Mouse (Mus musculus) WW6 (cell line): ENCODE measurements around the gene Gng12.

ENCODE experiments used
- DNase-seq: peaks from one replicate; pipeline ENCODE4 v3.0.0-alpha.2; 2013; ENCODE audit warnings: low read depth, low spot score

Gng12 gene

DNA sequence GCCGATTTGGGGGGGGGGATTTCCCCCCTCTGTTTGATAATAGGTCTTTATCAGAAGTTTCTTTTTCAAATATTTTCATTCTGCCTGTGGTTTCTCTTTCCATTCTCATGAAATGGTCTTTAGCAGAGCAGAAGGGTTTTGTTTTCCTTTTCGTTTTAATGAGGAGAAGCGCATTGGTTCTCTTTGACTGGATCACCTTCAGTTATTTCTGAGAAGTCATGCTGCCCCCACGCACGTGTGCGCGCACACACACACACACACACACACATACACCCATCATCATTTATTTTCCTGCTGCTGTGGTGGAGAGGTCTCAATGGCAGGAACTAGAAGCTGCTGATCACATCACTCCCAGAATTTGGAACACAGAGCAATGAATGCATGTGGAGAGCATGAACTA is 20.8 kb downstream of the Gng12 start:
- no peak for DNase-seq

DNA sequence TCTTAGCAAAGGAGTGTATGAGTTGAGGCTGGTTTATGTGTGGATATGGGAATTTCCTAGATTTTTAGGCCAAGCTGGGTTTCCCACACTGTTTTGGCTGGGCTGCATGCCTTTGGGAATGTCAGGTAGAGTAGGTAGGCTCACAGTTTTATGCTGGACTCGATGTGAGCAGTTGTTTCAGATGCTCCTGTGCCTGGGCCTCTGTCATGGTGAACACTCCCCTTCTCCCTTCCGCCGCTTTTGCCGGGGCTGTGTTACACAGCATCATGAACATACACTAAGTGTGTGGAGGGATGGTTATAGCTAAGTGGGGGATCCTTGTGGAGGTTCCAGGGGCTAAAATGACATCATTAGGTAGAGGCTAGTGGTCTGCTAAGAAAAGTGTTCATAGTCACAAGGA is 24.6 kb downstream of the Gng12 start:
- DNase-seq, result no peak

DNA sequence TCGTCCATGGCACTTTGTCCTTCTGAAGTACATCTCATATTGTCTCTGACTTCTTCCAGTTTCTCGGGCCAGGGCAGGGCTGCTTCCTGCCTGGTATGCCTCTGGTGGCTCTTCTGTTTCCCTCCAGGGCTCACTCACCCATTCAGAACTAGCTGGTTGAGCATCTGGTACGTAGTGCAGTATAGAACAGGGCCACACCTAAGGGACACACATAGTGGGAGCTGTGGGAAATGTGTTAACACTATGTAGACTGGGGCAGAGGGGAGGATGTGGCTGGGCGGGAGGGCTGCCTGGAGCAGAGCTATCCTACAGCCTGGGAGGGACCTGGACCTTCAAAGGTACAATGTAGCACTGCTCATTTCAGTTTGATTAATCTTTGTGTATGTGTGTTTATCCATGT is 25.6 kb downstream of the Gng12 start:
- DNase-seq, result no peak

DNA sequence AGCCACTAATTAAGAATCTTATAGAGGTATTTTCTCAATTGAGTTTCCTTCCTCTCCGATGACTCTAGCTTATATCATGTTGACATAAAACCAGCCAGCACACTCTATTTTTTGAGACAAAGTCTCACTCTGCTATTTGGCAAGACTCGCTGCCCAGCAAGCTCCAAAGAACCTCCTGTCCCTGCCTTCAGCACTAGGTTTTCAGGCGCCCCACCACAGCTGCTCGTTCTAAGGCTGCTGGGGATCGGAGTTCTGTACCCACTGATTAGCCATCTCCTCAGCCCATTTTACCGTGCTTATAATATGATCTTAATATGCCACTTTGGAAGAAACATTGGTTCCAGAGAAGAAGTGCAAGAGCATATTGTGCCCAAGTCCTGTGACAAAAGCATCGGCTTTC is 26.3 kb downstream of the Gng12 start:
- DNase-seq, result no peak

DNA sequence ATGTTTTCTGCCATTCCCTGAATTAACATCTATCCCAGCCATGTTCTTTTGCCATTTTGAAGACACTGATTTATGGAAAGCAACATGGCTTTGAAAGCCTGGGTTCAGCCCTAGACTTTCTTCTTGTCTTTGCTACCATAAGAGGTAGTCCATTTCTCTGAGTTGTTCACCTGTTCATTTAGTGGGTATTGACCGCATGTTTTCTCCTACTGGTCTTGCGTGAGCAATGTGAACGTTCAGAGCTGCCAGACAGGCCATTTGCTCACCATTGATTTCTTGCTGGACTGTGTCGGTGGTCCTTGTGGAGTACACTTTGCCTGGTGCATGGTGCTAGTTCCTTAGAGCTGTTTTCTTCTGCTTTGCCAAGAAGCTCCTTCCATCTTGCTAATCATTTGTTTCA is 27.7 kb downstream of the Gng12 start:
- no peak for DNase-seq

DNA sequence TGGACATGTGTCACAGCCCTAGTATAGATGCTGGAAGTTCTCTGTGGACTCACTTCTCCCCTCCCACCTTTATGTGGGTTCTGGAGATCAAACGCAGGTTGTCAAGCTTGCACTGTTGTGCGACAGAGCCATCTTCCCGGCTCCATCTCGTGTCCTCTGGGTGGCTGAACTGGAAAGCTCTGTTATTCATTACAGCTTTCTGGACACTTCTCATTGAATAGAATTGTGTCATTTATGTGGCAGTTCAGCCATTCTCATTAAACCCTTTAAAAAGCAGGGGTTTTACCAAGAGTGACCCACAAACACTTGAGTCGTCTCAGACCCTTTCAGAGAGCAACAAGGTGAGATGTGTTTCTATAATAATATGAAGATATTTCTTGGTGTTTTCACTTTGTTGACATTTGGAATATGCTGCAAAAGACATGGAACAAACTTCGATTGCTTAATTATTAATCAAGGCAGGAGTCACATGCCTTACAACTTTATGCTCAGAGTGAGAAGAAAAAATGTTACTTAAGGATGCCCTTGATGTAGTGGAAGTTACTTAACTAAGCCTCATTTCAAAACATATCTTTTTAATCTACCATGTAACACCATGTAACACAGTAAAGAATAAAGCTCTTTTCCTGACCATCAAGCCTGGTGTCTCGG is 28.2 kb downstream of the Gng12 start:
- no peak for DNase-seq

DNA sequence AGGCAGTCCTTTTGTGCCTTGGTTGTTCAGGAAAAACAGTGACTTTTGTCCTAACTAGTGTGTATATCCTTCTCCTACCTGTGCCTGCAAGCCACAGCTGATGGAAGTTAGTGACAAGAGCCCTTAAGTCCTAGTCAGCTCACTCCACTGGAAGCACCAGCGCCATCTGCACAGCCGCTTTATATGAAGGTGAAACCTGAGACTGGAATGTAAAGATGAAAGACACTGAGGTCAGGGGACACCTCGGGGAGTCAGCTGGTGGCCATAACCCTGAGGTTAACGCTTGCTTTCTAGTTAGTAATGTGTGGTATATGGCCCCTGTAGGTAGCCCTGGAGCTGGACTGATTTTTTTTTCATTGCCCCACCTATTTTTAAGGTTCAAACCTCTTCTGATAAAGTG is 30.1 kb downstream of the Gng12 start:
- no peak for DNase-seq

DNA sequence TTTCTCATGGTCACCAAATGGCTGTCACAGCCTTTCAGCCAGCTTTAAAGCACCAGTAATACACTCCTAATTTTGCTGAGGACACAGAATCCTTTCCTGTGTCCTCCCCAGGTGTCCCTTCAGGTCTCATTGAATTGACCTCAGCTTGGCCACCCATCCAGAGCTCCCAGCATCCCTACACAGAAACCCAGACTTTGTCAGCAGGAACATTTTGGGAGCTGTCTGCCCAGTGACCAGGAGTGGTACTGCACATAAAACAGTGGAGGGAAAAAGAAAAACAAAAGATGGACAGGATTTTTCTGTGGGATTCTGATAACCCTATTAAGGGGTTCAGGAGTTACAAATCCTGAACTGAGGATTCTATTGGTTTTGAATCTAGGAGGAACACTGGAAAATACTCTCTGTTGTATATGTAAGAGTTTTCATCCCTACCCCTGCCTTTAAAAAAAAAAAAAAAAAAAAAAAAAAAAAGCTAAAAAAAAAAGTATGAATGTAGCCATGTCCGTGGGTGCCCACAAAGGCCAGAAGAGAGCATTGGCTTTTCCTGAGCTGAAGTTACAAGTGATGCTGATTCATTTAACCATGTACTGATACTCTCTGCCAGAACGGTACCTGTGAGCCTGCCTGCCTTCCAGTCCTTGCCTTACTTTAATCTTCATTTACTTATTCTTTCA is 32.9 kb downstream of the Gng12 start:
- no peak for DNase-seq

DNA sequence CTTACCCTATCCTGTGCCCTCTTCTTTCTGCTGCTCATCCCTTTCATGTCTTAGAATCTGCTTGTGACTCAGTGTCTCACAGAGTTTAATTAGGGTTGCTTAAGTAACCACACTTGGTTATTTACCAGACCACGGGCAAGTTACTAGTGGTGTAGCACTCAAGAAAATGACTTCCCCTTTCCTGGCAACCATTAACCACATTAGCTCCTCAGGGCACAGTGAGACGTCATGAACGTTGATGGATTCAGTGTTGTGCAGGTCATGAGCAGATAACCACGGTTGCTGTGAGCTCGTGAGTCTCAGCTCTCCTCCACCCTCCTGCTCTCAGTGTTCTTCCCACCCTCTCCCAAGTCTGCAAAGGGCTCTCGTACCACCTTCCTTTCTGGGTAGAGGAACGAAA is 33.5 kb downstream of the Gng12 start:
- DNase-seq, result no peak

DNA sequence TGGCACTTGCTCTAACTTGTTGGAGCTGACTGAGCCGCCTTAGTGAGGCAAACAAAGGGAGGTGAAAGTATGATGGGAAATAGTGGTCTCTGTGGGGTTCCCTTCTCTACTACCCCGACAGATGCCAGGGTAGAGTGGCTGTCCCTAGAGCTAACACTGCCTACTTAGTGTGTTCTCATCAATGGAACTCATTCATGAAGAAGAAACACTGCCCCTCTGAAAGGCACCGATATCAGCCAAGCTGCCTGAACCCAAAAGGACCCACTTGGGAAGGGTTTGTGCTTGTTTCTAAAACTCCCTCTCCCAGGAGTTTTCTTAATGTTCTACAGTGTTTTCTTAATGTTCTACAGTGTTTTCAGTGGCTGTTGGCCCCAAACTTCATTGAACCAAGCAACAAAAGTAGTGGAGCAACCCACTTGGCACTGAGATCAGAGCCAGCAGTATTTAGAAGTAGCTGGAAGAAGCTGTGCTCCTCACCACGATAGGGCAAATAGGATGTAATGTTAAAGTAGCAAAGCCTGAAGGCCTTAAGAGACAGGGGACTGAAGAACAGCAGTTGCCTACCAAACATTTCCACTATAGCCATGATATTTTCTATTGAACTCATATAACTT is 36.1 kb downstream of the Gng12 start:
- DNase-seq, result no peak

DNA sequence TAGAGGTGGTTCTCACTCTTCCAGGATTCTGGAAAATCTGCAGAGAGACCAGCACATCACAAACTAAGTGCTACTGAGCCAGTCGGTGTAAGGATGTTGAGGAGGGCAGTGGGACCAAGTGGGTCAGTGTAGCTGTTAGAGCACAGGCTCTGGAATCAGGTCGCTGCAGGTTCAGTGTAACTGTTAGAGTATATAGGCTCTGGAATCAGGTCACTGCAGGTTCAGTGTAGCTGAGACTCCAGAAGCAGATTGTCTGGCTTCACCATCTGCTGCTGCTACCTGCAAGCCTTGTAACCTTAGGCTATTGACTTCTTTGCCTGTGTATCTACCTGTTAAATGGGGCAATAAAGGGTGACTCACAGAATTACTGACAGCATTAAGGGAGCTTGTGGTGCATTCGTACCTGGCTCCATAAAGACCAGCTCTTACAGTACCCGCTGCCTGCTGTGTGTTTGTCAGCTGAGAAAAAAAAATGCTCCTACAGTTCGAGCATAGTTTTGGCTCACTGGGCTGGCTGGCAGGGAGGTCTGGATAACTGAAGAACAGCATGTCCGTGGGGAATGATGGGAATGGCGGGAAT is 44.5 kb downstream of the Gng12 start:
- no peak for DNase-seq

DNA sequence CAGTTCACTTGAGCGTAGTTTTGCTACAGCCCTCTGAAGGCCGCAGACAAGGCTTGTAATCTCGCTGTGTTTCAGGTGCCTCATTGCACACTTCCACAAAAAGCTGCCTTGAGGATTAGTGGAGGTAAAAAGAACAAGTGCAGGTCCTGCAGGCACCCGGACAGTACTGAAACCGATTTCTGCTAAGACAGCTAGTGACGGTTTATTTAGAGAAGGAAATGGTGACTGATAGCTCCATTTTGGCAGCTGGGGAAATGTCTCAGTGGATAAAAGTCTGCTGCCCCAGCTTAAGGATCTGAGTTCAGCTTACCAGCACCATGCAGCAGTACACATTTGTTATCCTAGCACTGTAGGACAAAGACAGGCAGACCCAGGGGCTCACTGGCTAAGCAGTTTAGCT is 45.6 kb downstream of the Gng12 start:
- DNase-seq, result no peak

DNA sequence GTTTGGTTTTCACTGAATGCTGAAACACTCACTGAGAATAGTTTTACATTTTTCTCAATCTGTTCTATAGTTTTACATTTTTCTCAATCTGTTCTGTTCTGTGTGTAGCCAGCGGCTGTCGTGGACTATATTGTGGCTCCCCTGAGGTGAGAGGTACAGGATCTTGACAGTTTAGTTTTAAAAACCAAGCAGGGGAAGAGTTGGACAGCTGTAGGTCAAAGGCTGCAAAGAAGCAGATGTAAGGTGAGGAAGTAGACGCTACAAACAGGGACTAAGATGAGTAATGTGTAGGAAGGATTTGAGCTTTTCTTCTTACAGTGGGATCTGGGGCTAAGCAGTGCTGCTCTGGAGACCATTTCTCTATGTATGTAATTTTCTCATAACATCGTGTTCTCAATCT is 46.6 kb downstream of the Gng12 start:
- no peak for DNase-seq

DNA sequence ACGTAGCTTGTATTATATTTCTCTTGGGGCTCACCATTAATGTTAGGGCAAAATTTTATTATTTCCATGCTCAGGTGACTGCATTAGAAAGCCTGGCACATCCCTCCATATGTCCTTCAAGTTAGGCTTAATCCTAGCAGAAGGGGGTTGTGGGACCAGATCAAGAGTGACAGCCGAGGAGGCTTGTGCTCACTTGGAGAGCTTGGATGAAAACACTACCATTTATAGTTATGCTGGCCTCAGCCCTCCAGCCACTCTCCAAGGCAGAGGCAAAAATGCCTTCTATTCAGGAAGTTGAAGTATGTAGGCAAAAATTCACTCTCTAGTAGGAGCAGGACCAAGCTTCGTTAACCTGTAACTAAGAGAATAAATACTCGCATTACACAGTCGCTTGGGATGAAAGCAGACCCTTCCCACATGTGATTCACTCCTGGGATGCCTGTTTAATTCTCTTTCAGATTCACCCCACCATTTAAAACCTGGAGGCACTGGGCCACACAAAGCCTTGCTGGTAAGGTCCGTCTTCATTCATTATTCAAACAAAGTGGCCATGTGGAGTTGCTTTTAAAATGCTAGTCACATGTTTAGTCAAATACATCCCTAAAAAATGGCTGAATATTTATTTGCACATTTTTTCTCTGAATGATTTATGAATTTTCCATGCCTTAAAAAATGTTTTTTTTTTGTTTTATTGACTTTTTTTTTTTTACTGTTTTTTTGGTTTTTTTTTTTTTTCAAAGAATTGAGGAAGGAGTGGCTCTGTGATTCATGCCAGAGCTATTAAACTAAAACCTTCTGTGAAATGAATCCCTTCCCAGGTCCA is 47.4 kb downstream of the Gng12 start:
- no peak for DNase-seq

DNA sequence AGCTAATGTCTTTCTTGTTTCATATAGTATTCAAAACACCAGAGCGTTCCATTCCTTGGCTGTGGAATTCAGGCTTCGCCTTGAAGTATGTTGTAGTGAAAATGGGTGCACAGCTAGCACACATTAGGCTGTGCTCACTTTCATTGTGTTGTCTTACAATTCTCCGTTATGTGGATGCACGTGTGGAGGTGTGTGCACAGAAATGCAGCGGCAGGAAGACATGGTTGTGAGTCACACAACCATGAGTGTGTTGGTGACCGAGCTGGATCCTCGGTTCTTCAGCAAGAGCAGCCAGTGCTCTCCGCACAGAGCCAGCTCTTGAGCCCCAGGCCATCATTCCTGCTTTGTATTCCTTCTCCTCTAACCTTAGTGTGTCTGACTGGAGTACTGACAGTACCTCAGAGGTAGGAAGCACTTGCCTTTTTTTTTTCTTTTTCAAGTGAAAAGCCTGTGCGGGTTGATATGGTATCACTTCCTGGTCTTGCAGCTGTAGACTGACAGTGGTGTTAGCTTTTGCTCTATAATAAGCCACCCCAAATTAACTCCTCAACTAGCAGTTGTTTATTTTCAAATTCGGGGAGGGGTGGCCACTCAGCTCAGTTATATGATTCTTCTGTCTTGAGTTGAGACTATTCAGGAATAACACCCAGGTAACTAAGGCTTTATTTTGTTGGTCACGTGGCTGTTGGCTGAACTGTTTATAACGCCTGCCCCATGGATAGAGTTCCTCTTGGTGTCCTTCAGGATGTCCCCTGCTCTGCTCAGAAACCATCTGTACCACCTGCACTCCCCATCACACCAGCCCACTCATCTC is 48.2 kb downstream of the Gng12 start:
- DNase-seq, result no peak

DNA sequence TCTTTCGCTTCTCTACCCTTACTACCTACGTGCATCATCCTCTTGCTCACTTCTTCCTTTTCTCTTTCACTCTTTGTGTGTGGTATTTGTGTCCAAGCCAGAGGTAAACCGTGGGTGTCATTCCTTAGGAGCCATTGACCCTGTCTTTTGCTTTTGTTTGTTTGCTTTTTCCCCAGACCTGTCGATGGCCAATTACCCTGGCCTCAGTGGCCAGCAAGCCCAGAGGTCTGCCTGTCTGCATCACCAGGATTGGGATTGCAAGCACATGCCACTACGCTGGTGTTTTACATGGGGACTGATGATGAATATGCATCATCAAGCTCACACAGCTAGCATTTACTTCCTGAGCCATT is 48.8 kb downstream of the Gng12 start:
- DNase-seq, result no peak

DNA sequence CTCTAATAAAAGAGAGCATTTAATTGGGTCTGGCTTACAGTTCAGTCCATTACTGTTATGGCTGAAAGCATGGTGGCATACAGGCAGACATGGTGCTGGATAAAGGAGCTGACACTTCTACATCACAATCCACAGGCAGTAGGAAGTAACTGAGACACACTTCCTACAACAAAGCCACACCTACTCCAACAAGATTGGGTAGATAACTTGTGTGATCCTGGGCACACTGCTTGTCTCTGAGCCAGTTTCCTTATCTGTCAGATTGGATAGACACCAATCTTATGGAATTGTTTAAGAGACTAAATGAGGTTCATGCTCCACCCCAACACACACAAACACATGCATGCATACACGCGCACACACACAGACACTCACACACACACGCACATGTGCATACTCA is 51.9 kb downstream of the Gng12 start:
- DNase-seq, result no peak

DNA sequence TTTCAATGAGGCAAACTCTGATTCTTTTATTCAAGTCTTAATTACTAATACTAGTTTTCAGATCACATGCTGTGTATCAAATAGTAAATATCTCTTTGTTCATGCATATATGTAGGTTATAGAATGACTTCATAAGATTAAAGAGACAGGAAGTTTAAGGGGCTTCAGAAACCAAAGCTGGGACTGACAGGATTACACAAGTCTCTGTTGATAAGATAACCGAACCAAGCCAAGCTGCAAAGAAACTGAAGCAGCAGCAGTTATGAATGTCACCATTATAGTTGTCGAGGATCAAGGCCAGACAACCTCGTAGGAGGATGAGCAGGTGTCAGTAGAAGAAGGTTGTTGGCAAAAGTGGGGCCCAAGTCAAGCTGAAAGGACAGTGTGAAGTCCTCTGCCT is 52.7 kb downstream of the Gng12 start:
- no peak for DNase-seq

DNA sequence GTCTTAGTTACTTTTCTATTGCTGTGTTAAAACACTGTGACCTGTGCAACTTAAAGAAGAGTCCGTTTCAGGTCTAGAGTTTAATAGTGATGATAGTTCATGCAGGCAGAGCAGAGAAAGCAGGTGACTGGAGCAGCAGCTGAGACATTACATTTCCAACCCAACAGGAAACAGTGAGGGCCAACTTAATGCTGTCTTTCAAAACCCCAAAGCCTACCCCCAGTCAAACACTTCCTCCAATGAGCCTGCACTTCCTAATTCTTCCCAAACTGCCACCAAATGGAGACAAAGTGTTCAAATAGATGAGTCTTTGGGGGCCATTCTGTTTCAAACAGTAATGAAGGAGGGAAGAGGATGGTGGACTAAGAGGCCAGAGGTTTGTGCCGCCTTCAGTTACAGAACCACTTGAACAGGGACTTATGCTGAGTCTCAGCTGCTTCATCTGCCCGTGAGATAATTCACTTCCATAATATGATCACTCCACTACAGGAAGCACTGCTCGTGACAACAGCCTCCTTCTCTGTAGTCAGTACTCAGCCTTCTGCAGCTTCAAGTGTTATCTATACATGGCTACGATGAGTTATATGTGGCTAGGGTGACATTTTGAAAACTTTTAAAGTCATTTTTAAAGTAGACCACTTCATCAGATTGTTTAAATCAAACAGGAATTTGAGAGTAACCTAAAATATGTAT is 55.7 kb downstream of the Gng12 start:
- no peak for DNase-seq

DNA sequence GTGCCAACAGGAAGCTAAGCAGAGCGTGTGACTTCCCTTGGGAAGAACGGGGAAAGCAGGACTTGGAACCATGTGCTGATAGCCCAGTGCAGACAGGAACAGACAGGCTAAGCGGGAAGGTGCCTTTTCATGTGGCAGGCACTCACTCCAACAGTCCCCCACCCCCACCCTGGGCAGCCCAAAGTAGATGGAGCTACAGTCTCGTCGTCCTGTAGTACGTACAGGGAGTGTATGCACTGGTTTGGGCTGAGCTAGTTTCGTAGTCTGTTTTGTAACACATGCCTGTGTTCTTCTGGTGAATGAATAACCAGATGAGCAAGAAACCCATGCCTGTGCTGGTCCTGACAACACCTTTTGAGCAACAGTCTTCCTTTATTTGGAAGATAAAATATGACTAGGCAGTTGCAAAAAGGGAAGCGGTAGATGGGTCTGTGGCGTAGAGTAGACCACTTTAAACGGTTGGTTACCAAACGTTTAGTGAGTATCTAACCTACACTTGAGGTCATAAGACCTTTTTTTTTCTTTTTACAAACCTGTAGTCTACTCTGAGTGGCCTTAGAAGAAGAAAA is 57.8 kb downstream of the Gng12 start:
- no peak for DNase-seq
